Mouse (Mus musculus) forebrain, embryonic 16.5 days (tissue): ENCODE results near the gene Med12. TPM values are rescaled to one million over a fixed set of nuclear protein-coding genes. Genes with fewer than 3 reads are reported as not detected.

Experiments used
- ATAC-seq: fragments of 200-750 bp; cut with Nextera tagmentation; 2 replicates; pipeline ENCODE4 v1.8.0; 2017; ENCODE audit warnings: mild to moderate bottlenecking, moderate library complexity
- H3K27ac ChIP-seq: fragments of 300-500 bp; sonication (generic); 2 replicates; pipeline ENCODE4 v1.5.1; 2014; ENCODE audit warnings: low read length, control low read depth
- H3K27me3 ChIP-seq: fragments of 300-500 bp; sonication (generic); replicated peaks from 2 replicates; pipeline ENCODE4 v1.6.1; 2014; ENCODE audit warnings: low read length; ENCODE audit not compliant: control insufficient read depth, insufficient read depth
- H3K36me3 ChIP-seq: fragments of 300-500 bp; sonication (generic); 2 replicates; pipeline ENCODE4 v1.6.1; 2014; ENCODE audit not compliant: control insufficient read depth, insufficient read depth
- H3K4me1 ChIP-seq: fragments of 300-500 bp; sonication (generic); replicated peaks from 2 replicates; pipeline ENCODE4 v1.6.1; 2014; ENCODE audit warnings: low read length; ENCODE audit not compliant: control insufficient read depth, insufficient read depth
- H3K4me2 ChIP-seq: fragments of 300-500 bp; sonication (generic); 2 replicates; pipeline ENCODE4 v1.6.1; 2014; ENCODE audit warnings: mild to moderate bottlenecking, low read length, control low read depth
- H3K4me3 ChIP-seq: fragments of 300-500 bp; sonication (generic); replicated peaks from 2 replicates; pipeline ENCODE4 v1.5.1; 2014; ENCODE audit warnings: mild to moderate bottlenecking, low read length, control low read depth
- H3K9ac ChIP-seq: fragments of 300-500 bp; sonication (generic); replicated peaks from 2 replicates; pipeline ENCODE4 v1.6.1; 2014; ENCODE audit warnings: low read depth, low read length, control low read depth
- H3K9me3 ChIP-seq: fragments of 300-500 bp; sonication (generic); 2 replicates; pipeline ENCODE4 v1.6.1; 2016; ENCODE audit warnings: low read length; ENCODE audit not compliant: control insufficient read depth
- WGBS: fragments of 180-500 bp; shearing (Covaris S2); extraction: QIAGEN DNeasy Blood & Tissue Kit; methylation state at CpG from one replicate; pipeline ENCODE4 v1.1.7; 2014; 5-methylcytosine and 5-hydroxymethylcytosine counted together
- polyA plus RNA-seq: library from polyadenylated mRNA; unstranded; fragments of >200 nt; fragmentation: Nextera tagmentation; extraction: Ambion mirVana; gene quantifications from 2 replicates; pipeline ENCODE4 v1.2.1, GENCODE M21; 2015

Gene Med12
- polyA plus RNA-seq, 1 experiment from 2014 or later = 26.9 TPM

DNA sequence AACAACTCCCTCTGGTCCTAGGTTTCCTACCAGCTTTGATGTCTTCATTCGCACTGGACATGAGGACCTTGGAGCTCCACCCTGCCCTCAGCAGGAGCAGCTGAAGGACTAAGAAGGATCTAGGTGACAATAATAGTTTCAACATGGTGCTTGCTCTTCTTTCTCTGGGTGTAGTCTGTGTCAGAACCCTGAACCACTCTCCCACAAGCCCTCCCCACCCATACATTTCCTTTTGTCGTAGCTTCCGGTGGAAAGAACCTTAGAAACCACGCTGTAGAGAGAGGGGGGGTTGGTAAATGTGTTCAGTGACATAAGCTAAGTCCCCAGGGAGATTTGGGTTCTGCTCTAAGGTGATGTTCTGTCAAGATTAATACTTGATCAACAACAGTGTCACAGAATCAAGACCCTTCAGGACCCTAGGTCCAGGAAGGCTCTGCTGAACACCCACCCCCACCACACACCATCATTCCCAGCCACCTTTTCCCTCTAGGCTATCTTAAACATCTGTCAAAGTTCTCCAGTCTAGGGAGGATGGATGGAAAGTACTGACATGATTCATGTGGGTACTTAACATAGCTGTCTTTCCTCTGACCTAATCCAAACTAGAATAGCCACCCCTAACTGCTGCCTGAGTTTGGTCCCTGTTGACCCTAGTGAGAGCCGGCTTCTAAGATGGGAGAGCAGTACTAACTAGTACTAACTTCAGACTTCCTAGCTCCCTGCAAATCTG, 5.6 kb upstream of the Med12 start, which contains the start of gene Il2rg:
TSS of gene Il2rg (minus strand) at position 231 of the 730 bp plus-strand sequence.
- no peak for ATAC-seq
- WGBS = 82% methylated on average over 5 of the region's 5 CpGs
- Histone ChIP-seq H3K27ac (no peak within 1 kb of the TSS), H3K9me3 (no peaks in the 10 kb centered on the region), H3K9ac (no peak within 1 kb of the TSS), H3K4me3 (no peak within 1 kb of the TSS), H3K4me1 (no peaks in the 10 kb centered on the region), H3K36me3 (no peaks in the 10 kb centered on the region), H3K4me2 (no peak within 1 kb of the TSS), H3K27me3 (no peaks in the 10 kb centered on the region)

DNA sequence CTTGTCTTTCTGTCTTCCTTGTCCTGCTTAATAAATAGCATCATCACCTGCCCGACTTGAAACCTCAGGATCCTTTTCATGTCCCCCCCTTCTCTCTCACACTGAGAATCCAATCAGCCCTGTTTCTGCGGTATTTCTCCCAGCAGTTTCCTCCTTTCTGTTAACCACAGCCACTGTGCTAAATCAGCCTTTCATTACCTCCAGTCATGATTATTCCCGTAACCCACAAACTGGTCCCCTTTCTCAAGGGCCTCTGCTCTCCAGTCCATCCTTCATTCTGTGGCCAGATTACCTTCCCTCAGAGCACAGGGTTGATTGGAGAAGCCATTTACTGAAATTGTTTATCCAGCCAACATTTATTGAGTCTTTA, 5.1 kb upstream of the Med12 start, which contains the start of gene Gm20489:
TSS of gene Gm20489 (minus strand) at position 269 of the 370 bp plus-strand sequence.
- Histone ChIP-seq H3K4me3 (no peak within 1 kb of the TSS), H3K4me1 (no peaks in the 10 kb centered on the region), H3K27me3 (no peaks in the 10 kb centered on the region), H3K4me2 (no peak within 1 kb of the TSS), H3K27ac (no peak within 1 kb of the TSS), H3K36me3 (no peaks in the 10 kb centered on the region), H3K9me3 (no peaks in the 10 kb centered on the region), H3K9ac (no peak within 1 kb of the TSS)
- 69% methylated on average over 3 of the region's 3 CpGs for WGBS
- no peak for ATAC-seq

DNA sequence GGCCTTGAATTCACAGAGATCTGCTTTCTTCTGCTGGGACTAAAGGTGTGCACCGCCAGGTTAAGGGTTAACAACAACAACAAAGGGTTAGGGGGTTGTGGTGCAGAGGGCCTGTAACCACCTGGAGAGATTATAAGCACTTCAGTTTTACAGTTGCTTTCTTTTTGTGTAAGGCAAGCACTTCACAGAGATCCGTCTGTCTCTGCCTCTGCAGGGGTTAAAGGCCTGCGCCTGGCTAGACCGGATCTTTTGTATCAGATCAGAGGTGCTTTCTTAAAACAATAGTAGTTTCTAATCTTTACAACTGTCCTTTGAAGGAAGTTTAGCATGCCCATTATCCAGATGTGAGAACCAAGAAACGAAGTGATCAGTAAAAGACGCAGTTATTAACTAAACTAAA, 420 bp upstream of the Med12 start:
- peak overlapping the region; percentile 63 for H3K4me3 ChIP-seq
- peaks cover 5% of the 10 kb centered on the region; the same call in 1 of the 2 replicates for H3K4me1 ChIP-seq
- 24% methylated on average over 6 of the region's 6 CpGs for WGBS
- H3K4me2 ChIP-seq = peak overlapping the region; percentile 58
- no peaks in the 10 kb centered on the region for H3K9me3 ChIP-seq
- peak overlapping the region; percentile 71 for H3K9ac ChIP-seq
- no peaks in the 10 kb centered on the region for H3K27me3 ChIP-seq
- no peaks in the 10 kb centered on the region; the same call in 1 of the 2 replicates for H3K36me3 ChIP-seq
- peak; percentile 16; the same call in 1 of the 2 replicates for ATAC-seq
- no peak overlapping the region for H3K27ac ChIP-seq

DNA sequence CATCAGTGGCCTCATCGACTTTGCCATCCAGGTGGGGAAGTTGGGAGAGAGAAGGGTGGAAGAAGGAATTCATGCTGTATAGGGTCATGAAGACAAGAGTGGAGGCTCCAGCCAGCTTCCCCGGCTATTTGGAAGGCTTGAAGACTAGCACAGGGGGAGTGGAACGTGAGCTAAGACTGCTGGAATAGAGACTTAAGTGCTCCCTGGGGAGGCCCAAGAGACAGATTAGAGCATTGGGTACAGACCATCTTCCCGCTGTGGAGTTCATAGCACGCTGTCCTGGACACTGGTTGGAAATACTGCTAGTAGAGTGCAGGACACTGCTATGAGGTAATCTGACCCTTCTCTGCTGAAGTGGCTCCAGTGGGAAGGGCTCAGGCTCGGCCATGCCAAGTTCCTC, 9.0 kb downstream of the Med12 start:
- no peak overlapping the region for H3K9ac ChIP-seq
- peaks cover 7% of the 10 kb centered on the region; the same call in 1 of the 2 replicates for H3K36me3 ChIP-seq
- no peaks in the 10 kb centered on the region for H3K9me3 ChIP-seq
- no peak overlapping the region for H3K4me3 ChIP-seq
- no peak for ATAC-seq
- no peak overlapping the region for H3K27ac ChIP-seq
- no peaks in the 10 kb centered on the region for H3K27me3 ChIP-seq
- no peaks in the 10 kb centered on the region for H3K4me1 ChIP-seq
- H3K4me2 ChIP-seq = no peak overlapping the region
- 82% methylated on average over 6 of the region's 6 CpGs for WGBS

DNA sequence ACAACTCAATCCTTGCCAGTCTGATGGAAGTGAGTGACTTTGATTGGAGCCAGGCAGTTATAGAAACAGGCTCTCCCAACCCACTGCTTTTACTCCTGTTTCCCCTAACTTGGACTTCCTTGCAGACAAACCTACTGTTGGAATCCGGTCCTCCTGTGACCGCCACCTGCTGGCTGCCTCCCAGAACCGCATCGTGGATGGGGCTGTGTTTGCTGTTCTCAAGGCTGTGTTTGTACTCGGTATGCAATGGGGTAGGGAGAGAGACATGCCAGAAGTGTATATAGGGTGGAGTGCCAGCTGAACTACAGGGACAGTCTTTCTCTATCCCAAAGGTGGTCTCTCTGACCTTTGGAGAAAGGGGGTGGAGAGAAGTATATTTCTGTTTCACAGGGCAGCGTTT, 11.7 kb downstream of the Med12 start:
- Histone ChIP-seq H3K4me3 (no peak overlapping the region), H3K9me3 (no peaks in the 10 kb centered on the region), H3K27ac (no peak overlapping the region), H3K36me3 (peaks cover 7% of the 10 kb centered on the region; the same call in 1 of the 2 replicates), H3K27me3 (no peaks in the 10 kb centered on the region), H3K4me2 (no peak overlapping the region), H3K9ac (no peak overlapping the region), H3K4me1 (no peaks in the 10 kb centered on the region)
- ATAC-seq = peak; percentile 31
- WGBS = 30% methylated on average over 6 of the region's 6 CpGs

DNA sequence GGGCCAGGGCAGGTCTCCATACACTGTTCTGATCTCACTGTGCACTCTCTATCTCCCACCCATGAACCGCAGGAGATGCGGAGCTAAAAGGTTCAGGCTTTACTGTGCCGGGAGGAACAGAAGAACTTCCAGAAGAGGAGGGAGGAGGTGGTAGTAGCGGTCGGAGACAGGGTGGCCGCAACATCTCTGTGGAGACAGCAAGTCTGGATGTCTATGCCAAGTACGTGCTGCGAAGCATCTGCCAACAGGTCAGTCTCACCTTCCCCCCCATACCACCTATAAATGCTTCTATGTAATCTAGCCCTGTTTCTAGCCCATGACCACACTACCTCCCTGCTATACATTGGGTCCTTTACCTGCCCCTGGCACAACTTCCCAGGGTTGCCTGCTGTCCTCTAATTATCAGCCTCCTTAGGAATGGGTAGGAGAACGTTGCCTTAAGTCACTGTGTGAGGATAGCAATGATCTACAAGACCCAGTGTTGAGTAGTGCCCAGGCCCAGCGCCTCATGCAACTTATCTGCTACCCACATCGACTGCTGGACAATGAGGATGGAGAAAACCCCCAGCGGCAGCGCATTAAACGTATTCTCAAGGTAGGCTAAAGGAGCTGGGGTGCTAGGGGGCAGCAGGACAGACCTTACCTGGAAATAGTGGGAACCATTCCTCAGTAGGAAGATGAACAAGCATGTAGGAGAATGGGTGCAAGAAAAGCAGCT, 12.3 kb downstream of the Med12 start:
- Histone ChIP-seq H3K4me2 (no peak overlapping the region), H3K4me3 (no peak overlapping the region), H3K36me3 (peaks cover 7% of the 10 kb centered on the region; the same call in 1 of the 2 replicates), H3K9me3 (no peaks in the 10 kb centered on the region), H3K27me3 (no peaks in the 10 kb centered on the region), H3K27ac (no peak overlapping the region), H3K9ac (no peak overlapping the region), H3K4me1 (no peaks in the 10 kb centered on the region)
- 92% methylated on average over 14 of the region's 14 CpGs for WGBS
- no peak for ATAC-seq

DNA sequence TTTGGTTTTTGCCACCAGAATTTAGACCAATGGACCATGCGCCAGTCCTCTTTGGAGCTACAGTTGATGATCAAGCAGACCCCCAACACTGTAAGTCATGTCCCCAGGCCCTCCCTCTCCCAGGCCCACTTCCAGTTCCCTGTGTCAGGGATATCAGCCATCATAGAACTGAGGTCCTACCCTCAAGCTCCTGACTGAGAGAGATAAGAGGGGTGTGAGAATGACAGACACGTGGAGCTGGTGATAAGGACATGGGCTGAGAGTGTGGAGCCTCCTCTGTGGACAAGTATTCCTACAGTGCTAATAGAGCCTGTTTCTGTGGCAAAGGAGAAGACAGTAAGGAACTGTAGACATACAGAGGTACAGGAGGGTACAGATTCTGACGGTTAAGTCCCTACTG, 13.7 kb downstream of the Med12 start:
- H3K36me3 ChIP-seq = peaks cover 3% of the 10 kb centered on the region; the same call in 1 of the 2 replicates
- 92% methylated on average over 3 of the region's 3 CpGs for WGBS
- no peak overlapping the region for H3K9ac ChIP-seq
- H3K9me3 ChIP-seq = no peaks in the 10 kb centered on the region
- no peak overlapping the region for H3K4me3 ChIP-seq
- H3K4me1 ChIP-seq = no peaks in the 10 kb centered on the region
- H3K27me3 ChIP-seq = no peaks in the 10 kb centered on the region
- no peak overlapping the region for H3K27ac ChIP-seq
- ATAC-seq = no peak
- H3K4me2 ChIP-seq = no peak overlapping the region

DNA sequence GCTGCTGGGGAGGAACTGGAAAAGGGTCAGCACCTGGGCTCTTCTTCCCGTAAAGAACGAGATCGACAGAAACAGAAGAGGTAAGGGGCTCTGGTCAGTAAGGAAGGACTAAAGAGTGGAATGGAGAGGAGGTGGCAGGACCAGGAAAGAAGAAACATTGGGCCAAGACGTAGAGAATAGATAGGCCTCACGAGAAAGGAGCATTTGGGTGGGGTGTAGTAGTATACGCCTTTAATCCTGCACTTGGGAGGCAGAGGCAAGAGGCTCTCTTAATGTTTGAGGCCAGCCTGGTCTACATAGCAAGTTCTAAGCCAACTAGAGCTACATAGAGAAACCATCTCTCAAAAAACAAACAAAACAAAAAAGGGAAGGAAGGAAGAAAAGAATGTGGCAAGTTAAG, 14.6 kb downstream of the Med12 start:
- Histone ChIP-seq H3K27ac (no peak overlapping the region), H3K36me3 (peaks cover 3% of the 10 kb centered on the region; the same call in 1 of the 2 replicates), H3K4me3 (no peak overlapping the region), H3K4me1 (no peaks in the 10 kb centered on the region), H3K9ac (no peak overlapping the region), H3K27me3 (no peaks in the 10 kb centered on the region), H3K9me3 (no peaks in the 10 kb centered on the region), H3K4me2 (no peak overlapping the region)
- ATAC-seq = no peak
- WGBS = 94% methylated on average over 6 of the region's 6 CpGs

DNA sequence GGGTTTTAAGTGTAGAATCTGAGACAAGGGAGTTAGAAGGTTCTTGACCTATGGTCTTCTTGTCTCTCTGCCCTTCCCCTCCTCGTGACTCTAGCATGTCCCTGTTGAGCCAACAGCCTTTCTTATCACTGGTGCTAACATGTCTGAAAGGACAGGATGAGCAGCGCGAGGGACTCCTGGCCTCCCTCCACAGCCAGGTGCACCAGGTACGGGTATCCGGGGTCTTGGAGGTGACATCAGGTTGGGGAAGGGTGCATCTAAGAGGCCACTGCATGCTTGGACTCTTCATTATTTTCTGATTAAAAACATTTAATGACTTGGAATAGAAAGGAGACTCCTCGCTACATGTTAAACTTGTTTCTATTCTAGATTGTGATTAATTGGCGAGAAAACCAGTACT, 15.2 kb downstream of the Med12 start:
- Histone ChIP-seq H3K36me3 (peaks cover 3% of the 10 kb centered on the region; the same call in 1 of the 2 replicates), H3K27ac (no peak overlapping the region), H3K9me3 (no peaks in the 10 kb centered on the region), H3K27me3 (no peaks in the 10 kb centered on the region), H3K4me2 (no peak overlapping the region), H3K4me1 (no peaks in the 10 kb centered on the region), H3K4me3 (no peak overlapping the region), H3K9ac (no peak overlapping the region)
- no peak for ATAC-seq
- 92% methylated on average over 7 of the region's 7 CpGs for WGBS
